Mouse (Mus musculus): ENCODE data around the gene Mapkapk3. TPM values are rescaled to one million over a fixed set of nuclear protein-coding genes. Genes with fewer than 3 reads are reported as not detected.
A peak's percentile ranks its signal among the peaks of the same experiment; 100 is the strongest.

Gene Mapkapk3
- total RNA-seq, 2 experiments from 2014 or later = 29.5 to 31.4 TPM

DNA sequence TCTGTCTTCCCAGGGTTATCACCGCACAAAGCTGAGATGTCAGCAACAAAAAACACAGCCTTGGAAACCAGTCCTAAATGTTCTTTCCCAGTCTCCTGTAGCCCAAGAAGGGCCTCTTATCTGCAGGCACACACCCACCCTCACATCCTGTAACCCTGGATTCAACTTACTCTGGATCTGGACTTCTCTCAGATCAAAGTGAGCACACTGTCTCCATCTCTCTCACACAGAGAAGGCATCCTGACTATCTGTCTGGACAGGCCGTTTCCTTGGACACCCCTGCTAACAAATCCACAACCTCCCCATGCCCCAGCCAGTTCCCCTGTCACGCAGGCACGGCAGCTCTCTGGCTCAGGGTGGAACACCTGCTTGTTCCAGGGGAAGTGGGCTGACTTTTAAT is 17.4 kb downstream of the Mapkapk3 start:
- DNase-seq = no peak
- intact Hi-C loops (cut with DNase I) = no loop called here

DNA sequence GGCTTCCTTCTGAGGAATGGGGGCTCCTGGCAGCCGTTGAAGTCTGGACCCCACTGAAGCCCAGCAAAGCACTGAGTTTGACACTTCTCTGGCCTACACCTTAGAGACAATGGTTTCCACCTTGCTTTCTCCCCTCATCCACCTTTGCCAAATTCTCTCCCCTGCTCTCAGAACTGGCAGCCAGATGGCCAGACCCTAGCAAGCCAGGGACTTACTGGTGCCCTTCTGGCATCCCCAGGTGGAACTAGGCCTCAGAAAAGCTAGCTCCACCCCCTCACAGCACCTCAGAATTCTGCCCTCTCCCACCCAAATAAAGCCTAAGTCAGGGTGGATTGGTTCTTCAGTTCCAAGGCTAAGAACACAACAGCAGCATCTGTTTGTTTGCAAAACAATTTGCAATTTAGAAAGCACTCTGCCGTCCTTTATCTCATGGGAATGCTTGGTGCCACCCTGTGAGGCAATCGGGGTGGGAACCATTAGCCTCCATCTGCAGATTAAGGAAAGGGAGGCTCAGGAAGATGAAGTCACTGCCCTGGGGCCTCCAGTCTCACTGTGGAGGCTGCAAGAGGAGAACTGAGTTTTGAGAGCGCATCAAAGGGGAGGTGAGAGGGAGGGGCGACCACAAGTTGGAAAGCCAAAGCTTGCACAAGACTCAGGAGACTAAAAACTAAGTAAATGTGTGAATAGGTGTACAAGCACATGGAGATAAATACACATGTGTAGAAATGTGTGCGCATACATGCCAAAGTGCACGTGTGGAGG is 18.3 kb downstream of the Mapkapk3 start:
- intact Hi-C loops (cut with DNase I) = no loop called here

DNA sequence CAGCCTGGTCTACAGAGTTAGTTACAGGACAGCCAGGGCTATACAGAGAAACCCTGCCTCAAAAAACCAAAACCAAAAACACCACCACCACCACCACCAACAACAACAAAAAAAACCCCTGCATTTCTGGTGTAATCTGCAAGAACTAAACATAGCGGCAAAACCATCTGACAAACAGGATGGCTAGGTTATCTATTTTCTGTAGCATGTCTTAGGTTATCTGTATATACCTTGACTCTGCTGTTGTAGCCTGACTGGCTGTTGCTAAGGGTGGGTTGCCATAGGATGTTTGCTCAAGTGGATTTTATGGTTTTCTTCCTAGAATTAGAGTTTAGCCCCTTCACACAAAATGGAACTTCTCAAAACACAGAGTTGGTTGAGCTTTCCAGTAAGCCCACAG is 19.9 kb downstream of the Mapkapk3 start:
- intact Hi-C loops (cut with DNase I) = no loop called here
- DNase-seq = no peak

More for the DNA sequence above, 18.3 kb downstream of the Mapkapk3 start:
- no peak for DNase-seq

DNA sequence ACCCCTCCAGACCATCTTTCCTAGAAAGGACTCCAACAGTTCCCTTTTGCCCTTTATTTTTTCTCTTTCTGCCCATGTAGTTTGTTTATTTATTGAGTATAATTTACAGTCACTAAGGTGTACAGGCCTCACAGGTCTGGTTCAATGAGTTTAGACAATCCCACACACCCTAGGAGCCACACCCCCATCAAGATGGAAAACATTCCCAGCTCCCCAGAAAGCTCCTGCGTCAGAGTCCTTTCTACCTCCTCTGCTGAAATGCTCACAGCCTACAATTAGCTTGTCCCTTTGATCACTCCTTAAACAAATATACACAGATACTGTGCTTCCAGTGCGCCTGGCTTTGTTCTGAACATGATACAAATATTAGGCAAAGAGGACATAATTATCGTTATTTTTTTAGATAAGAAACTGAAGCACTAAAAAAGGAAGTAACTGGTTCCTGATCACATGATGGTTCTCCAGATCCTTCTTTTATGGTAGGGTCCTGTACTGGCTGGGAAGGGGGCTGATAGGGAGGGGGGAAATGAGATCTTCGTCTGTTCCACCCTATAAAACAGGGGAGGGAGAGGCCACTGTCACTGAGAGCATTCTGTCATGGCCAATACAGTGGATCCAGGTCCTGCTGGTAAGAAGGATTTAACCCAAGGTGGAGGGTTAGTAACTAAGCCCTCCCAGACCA is 21.8 kb downstream of the Mapkapk3 start:
- no peak for DNase-seq
- intact Hi-C loops (cut with DNase I) = no loop called here

DNA sequence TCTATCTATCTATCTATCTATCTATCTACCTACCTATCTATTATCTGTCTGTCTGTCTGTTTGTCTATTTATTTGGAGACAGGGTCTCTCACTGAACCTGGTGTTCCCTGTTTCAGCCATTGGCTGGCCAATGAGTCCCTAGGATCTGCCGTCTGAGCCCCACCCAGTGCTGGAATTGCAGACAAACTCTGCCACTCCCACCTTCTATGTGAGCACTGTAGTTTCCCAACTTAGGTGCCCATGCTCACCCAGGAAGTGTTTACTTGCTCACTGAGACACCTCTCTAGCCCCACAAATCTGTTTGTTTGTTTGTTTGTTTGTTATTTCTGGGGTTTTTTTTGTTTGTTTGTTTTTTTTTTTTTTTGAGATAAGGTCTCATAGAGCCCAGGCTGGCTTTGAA is 22.6 kb downstream of the Mapkapk3 start:
- DNase-seq = no peak
- intact Hi-C loops (cut with DNase I) = no loop called here

DNA sequence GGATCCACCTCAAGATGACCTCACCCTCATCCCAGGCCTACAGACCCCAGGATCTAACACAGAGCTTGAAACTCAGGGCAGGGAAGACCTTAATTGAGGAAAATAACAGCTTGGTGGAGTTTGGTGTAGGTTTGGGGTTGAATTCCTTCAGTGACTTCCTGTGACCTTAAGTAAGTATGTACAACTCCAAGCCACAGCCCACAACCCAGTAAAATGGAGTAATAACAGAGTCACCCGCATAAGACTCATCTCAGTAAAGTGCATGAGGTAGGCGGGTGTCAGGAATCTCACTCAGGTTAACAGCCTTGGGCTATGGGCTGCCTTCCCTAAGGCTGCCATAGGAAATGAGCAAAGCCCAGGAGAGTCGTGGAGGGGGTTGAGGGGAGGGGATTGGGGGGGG is 24.9 kb downstream of the Mapkapk3 start:
- intact Hi-C loops (cut with DNase I) = no loop called here
- no peak for DNase-seq

DNA sequence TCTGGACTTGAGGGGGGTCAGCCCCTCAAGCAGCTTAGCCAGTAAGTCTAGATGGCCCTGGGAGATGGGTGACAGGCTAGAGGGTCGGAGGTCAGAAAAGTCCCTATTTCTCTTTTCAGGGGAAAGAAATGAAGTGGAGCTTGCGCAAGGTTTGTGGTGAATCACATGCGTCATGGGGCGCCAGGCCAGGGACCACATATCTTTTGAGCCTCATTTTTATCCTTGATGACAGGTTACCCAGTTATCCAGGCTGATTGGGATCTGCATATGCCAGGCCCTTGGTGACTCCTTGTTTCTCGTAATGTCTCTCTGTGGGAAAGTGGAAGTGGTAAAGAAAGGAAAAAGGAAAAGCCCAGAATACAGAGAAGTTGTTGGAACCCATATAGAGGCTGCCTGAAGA is 25.8 kb downstream of the Mapkapk3 start:
- no peak for DNase-seq
- intact Hi-C loops (cut with DNase I) = no loop called here

DNA sequence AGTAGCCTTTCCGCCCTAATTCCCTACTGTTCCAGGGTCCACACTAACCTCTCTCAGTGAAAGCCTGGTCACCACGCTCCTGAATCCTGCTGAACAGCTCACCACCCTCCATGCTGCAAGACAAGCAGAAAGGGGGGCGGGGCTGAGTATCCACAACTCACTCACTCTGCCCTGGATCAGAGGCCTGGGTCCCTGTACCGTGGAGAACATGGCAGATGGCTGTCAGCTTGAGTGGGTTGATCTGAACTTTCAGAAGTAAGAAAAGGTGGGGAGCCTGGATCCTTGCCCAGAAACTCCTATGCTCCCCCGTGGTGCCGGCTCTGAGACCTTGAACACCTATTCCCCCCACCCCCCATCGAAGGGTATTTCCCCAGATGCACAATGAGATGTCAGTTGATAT is 27.3 kb downstream of the Mapkapk3 start:
- DNase-seq = no peak
- intact Hi-C loops (cut with DNase I) = no loop called here

DNA sequence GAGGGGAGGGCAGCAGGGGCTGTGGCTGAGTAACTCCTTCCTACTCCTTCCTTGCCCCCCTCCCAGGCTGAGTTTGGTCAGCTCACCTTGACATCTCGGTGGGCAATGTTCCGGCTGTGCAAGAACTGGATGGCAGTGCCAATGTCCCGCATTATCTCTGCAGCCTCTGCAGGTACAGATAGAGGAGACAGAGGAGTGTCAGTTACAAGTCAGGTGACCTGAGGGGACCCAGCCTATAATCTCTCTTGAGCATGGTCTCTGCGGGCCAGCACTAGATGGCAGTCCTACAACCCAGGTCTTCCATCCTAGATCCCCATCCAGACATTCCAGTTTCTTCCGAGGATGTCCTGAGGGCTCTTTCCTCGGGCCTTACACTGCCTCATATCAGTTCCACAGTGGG is 27.9 kb downstream of the Mapkapk3 start:
- no peak for DNase-seq
- intact Hi-C loops (cut with DNase I) = no loop called here

DNA sequence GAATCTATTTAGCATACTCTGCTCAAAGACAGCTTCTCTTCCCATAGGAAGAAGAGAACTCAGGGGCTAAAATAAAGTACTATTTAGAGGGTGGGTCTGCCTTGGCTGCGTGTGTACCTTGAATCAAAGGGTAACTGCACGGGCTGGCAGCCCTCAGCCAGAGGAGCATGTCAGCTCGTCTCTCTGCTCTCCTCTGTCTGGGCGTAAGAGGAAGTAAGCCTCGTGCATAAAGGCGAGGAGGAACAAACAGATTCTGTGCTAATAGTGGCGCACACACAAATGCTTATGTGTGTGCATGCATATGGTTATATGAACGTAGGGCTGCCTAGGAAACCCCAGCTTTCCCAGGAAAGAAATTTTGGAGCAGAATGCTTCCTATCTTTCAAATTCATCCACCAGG is 28.8 kb downstream of the Mapkapk3 start:
- no peak for DNase-seq
- intact Hi-C loops (cut with DNase I) = no loop called here

DNA sequence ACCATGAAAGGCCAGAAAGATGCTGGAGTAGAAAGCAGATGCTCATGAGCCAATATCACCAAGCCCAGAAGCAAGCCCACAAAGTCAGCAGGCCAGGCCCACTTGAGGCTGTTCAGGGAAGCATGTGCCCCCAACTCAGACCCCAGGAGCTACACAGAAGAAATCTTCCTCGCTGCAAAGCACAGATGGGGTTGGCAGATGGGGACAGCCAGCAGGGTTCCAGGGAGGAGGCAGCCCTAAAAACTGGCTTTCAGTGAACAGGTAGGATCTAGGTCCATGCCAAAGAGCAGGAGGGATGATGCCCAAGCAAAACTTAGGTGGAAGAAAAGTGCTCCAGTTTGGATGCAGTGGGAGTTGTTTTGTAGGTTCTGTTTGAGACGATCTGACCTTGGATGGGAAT is 29.2 kb downstream of the Mapkapk3 start:
- intact Hi-C loops (cut with DNase I) = no loop called here
- no peak for DNase-seq

DNA sequence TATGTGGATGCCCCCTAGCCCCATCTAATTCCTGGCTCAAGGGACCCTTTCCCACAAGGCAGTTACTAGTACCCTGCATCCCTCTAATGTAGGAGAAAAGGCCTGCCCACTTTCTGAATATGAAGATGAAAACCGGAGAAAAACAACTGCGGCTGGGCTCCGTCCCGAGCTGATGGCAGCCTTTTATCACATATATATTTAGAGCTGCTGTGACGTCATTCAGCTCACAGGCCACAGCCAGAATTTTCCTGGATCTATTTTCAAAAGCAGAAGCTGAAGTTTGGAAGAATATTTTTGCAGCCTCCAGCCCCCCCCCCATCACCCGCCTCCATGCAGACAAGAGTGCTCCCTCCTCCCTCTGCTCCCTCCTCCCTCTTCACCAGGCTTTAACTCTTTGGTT is 30.1 kb downstream of the Mapkapk3 start:
- DNase-seq = peak in 1 of 2 experiments; percentile 19
- intact Hi-C loops (cut with DNase I) = no loop called here

DNA sequence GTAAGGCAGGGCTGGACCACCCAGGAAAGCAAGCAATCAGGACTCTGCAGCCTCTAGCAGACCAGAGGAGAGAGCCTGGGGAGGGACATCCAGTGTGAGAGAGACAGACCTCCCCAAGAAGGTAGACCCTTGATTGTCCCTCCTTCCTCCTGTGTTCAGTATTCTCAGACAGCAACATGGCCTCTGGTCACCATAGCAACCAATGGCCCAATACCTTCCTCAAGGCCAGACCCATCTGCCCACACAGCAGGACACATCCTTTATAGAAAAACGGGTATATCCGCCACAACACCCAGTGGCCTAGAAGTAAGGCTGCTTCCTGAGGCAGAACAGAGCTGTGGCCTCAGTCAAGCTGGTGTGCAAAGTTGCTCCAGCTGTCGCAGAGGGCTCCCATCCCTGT is 34.1 kb downstream of the Mapkapk3 start:
- DNase-seq = no peak
- intact Hi-C loops (cut with DNase I) = no loop called here

DNA sequence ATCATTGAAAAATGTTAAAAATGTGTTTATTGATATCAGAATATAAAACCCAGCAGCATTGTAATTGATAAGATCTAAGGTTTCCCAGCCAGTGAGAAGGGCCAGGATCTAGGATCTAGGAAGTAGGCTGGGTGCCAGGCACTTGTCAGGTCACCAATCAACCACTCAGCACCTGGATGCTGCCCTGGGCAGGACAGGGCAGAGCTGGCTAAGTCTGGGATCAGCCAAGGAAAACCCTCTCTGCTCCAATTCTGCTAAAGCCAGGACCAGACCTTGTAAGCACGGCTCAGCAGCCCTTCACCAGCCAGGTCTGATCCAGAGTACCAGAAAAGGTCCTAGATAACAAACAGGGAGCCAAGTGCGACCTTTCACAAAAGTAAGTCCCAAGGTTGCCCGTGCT is 34.8 kb downstream of the Mapkapk3 start:
- intact Hi-C loops (cut with DNase I) = no loop called here
- no peak for DNase-seq

DNA sequence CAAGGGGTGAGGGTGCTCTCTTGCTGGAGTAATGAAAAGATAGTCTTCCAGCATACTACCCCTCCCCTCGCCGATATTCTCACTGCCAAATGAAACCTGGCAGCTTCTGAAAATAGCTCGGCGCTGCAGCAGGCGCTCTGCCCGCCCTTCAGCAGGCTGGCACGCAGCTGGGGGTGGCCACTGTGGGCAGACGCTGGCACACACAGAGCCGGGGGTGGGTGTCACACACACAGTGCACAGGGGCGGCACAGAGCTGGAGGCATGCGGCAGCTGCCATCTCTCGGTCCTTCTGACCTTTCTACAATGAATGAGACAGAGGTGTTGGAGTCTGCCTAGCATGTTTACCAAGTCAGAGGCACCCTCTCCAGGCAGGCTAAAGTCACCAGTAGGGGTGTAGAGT is 35.2 kb downstream of the Mapkapk3 start:
- intact Hi-C loops (cut with DNase I) = no loop called here
- DNase-seq = peak; percentile 64 to 75

DNA sequence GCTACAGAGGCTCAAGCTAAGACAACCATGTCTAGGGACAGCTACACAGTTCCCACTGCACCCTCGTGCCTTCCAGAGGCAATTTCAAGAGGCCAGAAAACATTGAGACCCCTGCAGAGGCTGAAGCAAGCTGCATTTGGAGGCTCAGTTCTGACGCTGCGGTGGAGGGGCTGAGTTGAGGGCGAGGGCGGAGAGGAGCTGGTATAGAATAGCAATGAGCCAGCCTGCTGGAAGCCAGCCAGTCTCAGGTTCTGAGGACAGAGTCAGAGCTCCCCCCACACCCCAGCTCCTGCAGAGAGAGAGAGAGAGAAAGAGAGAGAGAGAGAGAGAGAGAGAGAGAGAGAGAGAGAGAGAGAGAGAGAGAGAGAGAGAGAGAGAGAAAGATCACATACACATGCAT is 37.5 kb downstream of the Mapkapk3 start:
- DNase-seq = no peak
- intact Hi-C loops (cut with DNase I) = no loop called here

DNA sequence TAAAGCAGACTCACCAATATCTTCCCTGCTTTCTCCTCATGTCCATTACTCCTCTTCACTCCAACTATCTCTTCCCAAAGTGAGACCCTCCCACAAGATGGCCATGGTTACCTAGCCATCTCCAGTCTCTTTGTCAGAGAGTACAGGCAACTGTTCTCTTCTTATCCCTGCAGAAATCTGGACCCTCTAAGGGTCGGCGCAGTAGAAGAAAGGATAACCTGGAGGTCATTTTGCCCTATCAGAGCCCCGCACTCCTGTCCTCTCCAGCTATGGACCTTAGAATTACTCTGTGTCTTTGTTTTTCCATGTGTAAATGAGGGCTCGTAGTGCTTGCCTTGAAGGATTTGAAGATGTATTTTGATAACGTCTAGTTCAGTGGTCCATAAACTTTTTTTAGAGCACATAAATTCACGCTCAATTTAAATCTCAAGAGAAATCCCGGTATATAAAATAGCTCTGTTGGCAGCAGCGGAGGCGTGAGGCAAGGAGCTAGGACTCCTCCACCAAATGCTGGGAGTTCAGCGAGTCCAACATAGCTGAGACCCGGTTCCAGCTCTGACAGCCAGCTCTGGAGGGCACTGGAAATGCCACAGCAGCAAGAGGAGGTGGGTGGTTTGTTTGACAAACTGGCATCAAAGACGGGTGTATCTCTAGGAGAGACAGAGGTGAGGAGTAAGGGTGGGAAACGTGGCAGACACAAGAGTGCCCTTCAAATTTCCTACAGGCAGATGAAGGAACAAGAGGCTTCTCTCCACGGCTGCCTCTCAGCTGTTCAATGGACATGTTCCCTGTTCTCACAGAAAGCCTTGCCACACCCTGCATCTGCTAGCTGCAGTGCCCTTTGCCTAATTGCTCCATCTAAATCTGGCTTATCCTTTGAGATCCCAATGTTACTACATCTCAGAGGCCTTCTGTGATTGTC is 39.0 kb downstream of the Mapkapk3 start:
- DNase-seq = no peak
- intact Hi-C loops (cut with DNase I) = no loop called here

DNA sequence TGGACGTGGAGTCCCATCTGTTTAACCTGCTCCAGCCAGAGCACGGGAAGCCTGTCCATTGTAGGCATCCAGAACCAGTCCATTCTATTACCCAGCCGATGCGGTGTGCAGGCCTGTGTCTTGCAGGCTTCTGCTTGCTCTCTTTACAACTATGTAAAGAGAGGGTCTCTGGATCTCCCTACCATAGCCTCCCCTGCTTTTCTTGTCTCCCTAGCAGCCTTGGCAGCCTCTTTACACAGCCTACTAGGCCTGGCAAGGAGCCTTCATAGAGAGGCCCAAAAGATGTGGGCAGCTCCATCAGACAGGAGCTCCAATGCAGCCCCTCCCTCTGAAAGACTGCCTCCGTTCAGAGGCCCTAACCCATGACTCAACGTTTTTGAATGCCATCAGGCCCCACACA is 40.5 kb downstream of the Mapkapk3 start:
- no peak for DNase-seq
- intact Hi-C loops (cut with DNase I) = loop anchor here (5.0 kb wide), 2 partner anchors 88 to 108 kb away; partner anchors contain the start of gene Hemk1

DNA sequence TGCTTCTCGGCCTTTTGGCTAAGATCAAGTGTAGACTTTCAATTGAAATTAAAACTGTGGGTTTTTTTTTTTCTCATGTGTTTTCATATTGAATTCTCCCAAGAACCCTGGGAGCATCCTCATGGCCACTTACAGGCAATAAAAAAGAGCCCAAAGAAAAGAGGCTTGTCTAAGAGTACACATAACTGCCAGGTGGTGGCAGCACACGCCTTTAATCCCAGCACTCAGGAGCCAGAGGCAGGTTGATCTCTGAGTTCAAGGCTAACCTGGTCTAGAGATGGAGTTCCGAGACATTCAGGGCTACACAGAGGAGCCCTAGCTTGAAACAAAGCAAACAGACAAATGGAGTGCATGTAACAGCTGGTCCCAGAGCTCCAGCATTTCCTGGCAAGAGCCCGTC is 43.5 kb downstream of the Mapkapk3 start:
- intact Hi-C loops (cut with DNase I) = loop anchor here (2.0 to 5.0 kb wide), 3 partner anchors 45 to 111 kb away; partner anchors contain the start of gene Hemk1
- no peak for DNase-seq

DNA sequence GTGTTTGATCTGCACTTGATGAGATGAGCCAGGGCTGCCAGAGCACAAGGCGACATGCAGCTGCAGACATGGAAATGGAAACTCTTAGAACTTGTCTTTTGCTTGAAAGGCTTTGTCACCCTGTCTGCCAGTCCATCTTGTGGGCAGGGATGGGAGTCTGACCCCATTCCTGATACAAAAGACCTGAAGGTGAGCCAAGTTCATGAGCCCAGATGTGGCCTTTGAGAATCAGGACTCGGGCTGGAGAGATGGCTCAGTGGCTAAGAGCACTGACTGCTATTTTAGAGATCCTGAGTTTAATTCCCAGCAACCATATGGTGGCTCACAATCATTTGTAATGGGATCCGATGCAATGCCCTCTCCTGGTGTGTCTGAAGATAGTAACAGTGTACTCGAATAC is 44.4 kb downstream of the Mapkapk3 start:
- intact Hi-C loops (cut with DNase I) = loop anchor here (5.0 kb wide), 2 partner anchors 92 to 112 kb away; partner anchors contain the start of gene Hemk1
- no peak for DNase-seq

DNA sequence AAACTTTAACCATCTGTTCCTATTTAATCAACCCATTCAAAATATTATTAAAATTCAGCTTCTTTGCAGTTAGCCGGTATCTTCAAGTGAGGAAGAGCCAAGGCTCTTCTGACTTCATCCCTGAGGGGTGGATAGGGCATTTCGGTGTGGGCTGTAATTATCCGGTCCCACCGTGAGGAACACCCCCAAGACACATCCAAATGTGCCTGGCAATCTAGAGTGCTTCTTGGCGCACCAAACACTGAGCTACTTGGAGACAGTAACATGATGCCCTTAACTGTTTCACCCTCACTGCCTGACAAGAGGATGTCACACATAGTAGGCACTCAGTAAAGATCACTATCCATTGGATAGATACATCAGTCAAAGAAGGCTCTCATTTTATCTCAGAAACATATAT is 53.5 kb downstream of the Mapkapk3 start:
- intact Hi-C loops (cut with DNase I) = no loop called here
- no peak for DNase-seq
